ENCODE assay signal across 9 mouse cellular contexts in genomic region chr12:54654141-54654540, GRCm38 (mm10). TPM values are rescaled to one million over a fixed set of nuclear protein-coding genes. Genes with fewer than 3 reads are reported as not detected.
DNase-seq lines count a peak whose midpoint lies in the region; ATAC-seq and TF ChIP-seq lines count a peak whose summit lies in the region.
"Had no signal": no experiment of that assay in that cellular context is flagged by ENCODE, and none has a peak within 500 bp of the region (broad histone marks: within the 10 kb centered on the region; RNA-seq: fewer than 3 reads in every experiment).

No protein-coding gene starts in this region.

- H3K27me3 ChIP-seq in neural tube, embryonic 12.5 days (replicated peaks), result no peaks in the 10 kb centered on the region
- no peaks in the 10 kb centered on the region for H3K27me3 ChIP-seq in limb, embryonic 15.5 days
- H3K27me3 ChIP-seq in stomach, postnatal 0 days (ENCODE audit: control insufficient read depth, insufficient read depth, low read length), result no peaks in the 10 kb centered on the region

- WGBS in neural tube, embryonic 12.5 days, result 89% methylated on average over 4 of the region's 4 CpGs
- 43% methylated on average over 4 of the region's 4 CpGs for WGBS in limb, embryonic 15.5 days
- WGBS in stomach, postnatal 0 days, result 38% methylated on average over 4 of the region's 4 CpGs

- no peak overlapping the region for H3K4me3 ChIP-seq in neural tube, embryonic 12.5 days
- H3K4me3 ChIP-seq in limb, embryonic 15.5 days, result peak overlapping the region; percentile 63; the same call in 1 of the 2 replicates
- no peak overlapping the region for H3K4me3 ChIP-seq in stomach, postnatal 0 days (ENCODE audit: low read depth, low read length)

- peak; percentile 18 for DNase-seq in cerebellum, adult 11-12 months
- no peak for DNase-seq in cerebellum, postnatal 4 days (ENCODE audit: low spot score in 2 of 2)
- DNase-seq in neural tube, embryonic 10.5 days (ENCODE audit: extremely low spot score, low spot score), result no peak
- peak; percentile 78 for DNase-seq in stomach, postnatal 0 days (ENCODE audit: low spot score)
- no peak for DNase-seq in frontal cortex, postnatal 14 days (ENCODE audit: low spot score in 2 of 2)
- DNase-seq in gastrocnemius, adult 8-10 months (ENCODE audit: low spot score in 2 of 2), result no peak
- DNase-seq: thymus, postnatal 4 days had no signal

- no peak for TF ChIP-seq EP300 in stomach, postnatal 0 days (optimal IDR thresholded peaks at IDR 0.05)

- no peak overlapping the region for H3K27ac ChIP-seq in neural tube, embryonic 12.5 days
- H3K27ac ChIP-seq in limb, embryonic 15.5 days, result no peak overlapping the region
- peak overlapping the region; percentile 53 for H3K27ac ChIP-seq in stomach, postnatal 0 days (replicated peaks)

- no peak overlapping the region for H3K9ac ChIP-seq in neural tube, embryonic 12.5 days
- H3K9ac ChIP-seq in limb, embryonic 15.5 days, result no peak overlapping the region
- H3K9ac ChIP-seq in stomach, postnatal 0 days (ENCODE audit: low read length), result no peak overlapping the region

- no peaks in the 10 kb centered on the region for H3K9me3 ChIP-seq in neural tube, embryonic 12.5 days
- H3K9me3 ChIP-seq in limb, embryonic 15.5 days, result no peaks in the 10 kb centered on the region
- H3K9me3 ChIP-seq in stomach, postnatal 0 days (ENCODE audit: control insufficient read depth, low read length), result no peaks in the 10 kb centered on the region

- H3K4me2 ChIP-seq in neural tube, embryonic 12.5 days (replicated peaks), result peak overlapping the region; percentile 73; the same call in 1 of the 2 replicates
- 0 out of 2 replicates have a peak overlapping the region, but pooled peaks have one; percentile 69 for H3K4me2 ChIP-seq in limb, embryonic 15.5 days
- H3K4me2 ChIP-seq in stomach, postnatal 0 days (replicated peaks; ENCODE audit: low read depth), result peak overlapping the region; percentile 64

- H3K4me1 ChIP-seq in neural tube, embryonic 12.5 days, result peaks cover 36% of the 10 kb centered on the region
- H3K4me1 ChIP-seq in limb, embryonic 15.5 days, result peaks cover 14% of the 10 kb centered on the region
- peaks cover 5% of the 10 kb centered on the region for H3K4me1 ChIP-seq in stomach, postnatal 0 days (replicated peaks; ENCODE audit: control insufficient read depth, insufficient read depth)

- H3K36me3 ChIP-seq in neural tube, embryonic 12.5 days, result peaks cover 4% of the 10 kb centered on the region; the same call in 1 of the 2 replicates
- H3K36me3 ChIP-seq in limb, embryonic 15.5 days, result no peaks in the 10 kb centered on the region; the same call in 1 of the 2 replicates
- no peaks in the 10 kb centered on the region for H3K36me3 ChIP-seq in stomach, postnatal 0 days (ENCODE audit: control insufficient read depth, insufficient read depth, low read length)

- no peak for ATAC-seq in neural tube, embryonic 12.5 days (ENCODE audit: low FRiP score, low read depth)
- no peak for ATAC-seq in limb, embryonic 15.5 days (ENCODE audit: insufficient number of reproducible peaks, low FRiP score, low TSS enrichment, low read depth)
- no peak; the same call in 1 of the 2 replicates for ATAC-seq in stomach, postnatal 0 days (ENCODE audit: low FRiP score, low TSS enrichment)

- TF ChIP-seq CTCF in stomach, postnatal 0 days (IDR thresholded peaks at IDR 0.05; ENCODE audit: low read depth), result no peak

RNA-seq across cellular contexts. Expression of gene Sptssa, which starts 2.2 kb away (rescaled TPM):
- 169 and 171 TPM in 2 replicates for polyA plus RNA-seq in neural tube, embryonic 12.5 days (2016; fragmentation: Nextera tagmentation; extraction: Ambion mirVana)
- 237 and 244 TPM in 2 replicates for polyA plus RNA-seq in limb, embryonic 15.5 days (2015; fragmentation: Nextera tagmentation; extraction: Ambion mirVana)
- 163 and 168 TPM in 2 replicates for polyA plus RNA-seq in stomach, postnatal 0 days (2015; fragmentation: Nextera tagmentation; extraction: Ambion mirVana)
- total RNA-seq in gastrocnemius, adult 8-10 months (2022), result 10 to 100 TPM; 16.3 to 23.9 (median 19.2) TPM

RNA-seq across cellular contexts. Expression of gene Eapp, which starts 41.6 kb away (rescaled TPM):
- 71.3 and 81.3 TPM in 2 replicates for polyA plus RNA-seq in neural tube, embryonic 12.5 days (2016; fragmentation: Nextera tagmentation; extraction: Ambion mirVana)
- 69.2 and 69.4 TPM in 2 replicates for polyA plus RNA-seq in limb, embryonic 15.5 days (2015; fragmentation: Nextera tagmentation; extraction: Ambion mirVana)
- 63.9 and 66.0 TPM in 2 replicates for polyA plus RNA-seq in stomach, postnatal 0 days (2015; fragmentation: Nextera tagmentation; extraction: Ambion mirVana)
- 10 to 100 TPM; 15.1 to 24.6 (median 15.1) TPM for total RNA-seq in gastrocnemius, adult 8-10 months (2022)

Comparison
In these comparisons a context has a peak if more than half of its experiments do, and no peak if none do; other contexts are left out.
1. DNase-seq: peak in cerebellum, adult 11-12 months (single experiment) and stomach, postnatal 0 days (single experiment); none in cerebellum, postnatal 4 days (0 of 2), neural tube, embryonic 10.5 days (single experiment), frontal cortex, postnatal 14 days (0 of 2) and gastrocnemius, adult 8-10 months (0 of 2).
2. Peak in every context shown above with its lines, with median percentiles within 50 percentile points of each other: H3K4me2 ChIP-seq.